Mouse (Mus musculus) forebrain, embryonic 10.5 days (tissue): ENCODE results near the gene Crygn. TPM values are rescaled to one million over a fixed set of nuclear protein-coding genes. Genes with fewer than 3 reads are reported as not detected.

ENCODE experiments used
- DNase-seq: peaks from one replicate; pipeline ENCODE4 v3.0.0-alpha.2; 2017; ENCODE audit warnings: low spot score; ENCODE audit errors: extremely low spot score
- H3K27ac ChIP-seq: fragments of 300-500 bp; sonication (generic); 2 replicates; pipeline ENCODE4 v1.5.1; 2016; ENCODE audit warnings: mild to moderate bottlenecking
- H3K27me3 ChIP-seq: fragments of 300-500 bp; sonication (generic); 2 replicates; pipeline ENCODE4 v1.6.1; 2016; ENCODE audit warnings: mild to moderate bottlenecking; ENCODE audit not compliant: poor library complexity, severe bottlenecking
- H3K36me3 ChIP-seq: fragments of 300-500 bp; sonication (generic); replicated peaks from 2 replicates; pipeline ENCODE4 v1.6.1; 2016; ENCODE audit warnings: mild to moderate bottlenecking, moderate library complexity
- H3K4me1 ChIP-seq: fragments of 300-500 bp; sonication (generic); 2 replicates; pipeline ENCODE4 v1.6.1; 2016
- H3K4me3 ChIP-seq: fragments of 300-500 bp; sonication (generic); 2 replicates; pipeline ENCODE4 v1.5.1; 2016; ENCODE audit warnings: mild to moderate bottlenecking, moderate library complexity
- H3K9me3 ChIP-seq: fragments of 300-500 bp; sonication (generic); 2 replicates; pipeline ENCODE4 v1.6.1; 2016; ENCODE audit warnings: mild to moderate bottlenecking, moderate library complexity
- WGBS: fragments of 180-500 bp; shearing (Covaris S2); methylation state at CpG from one replicate; pipeline ENCODE4 v1.1.7; 2016; 5-methylcytosine and 5-hydroxymethylcytosine counted together
- polyA plus RNA-seq: library from polyadenylated mRNA; unstranded; fragments of >200 nt; fragmentation: Nextera tagmentation; extraction: Ambion mirVana; gene quantifications from 2 replicates; pipeline ENCODE4 v1.2.1, GENCODE M21; 2016

Crygn gene
- polyA plus RNA-seq, 1 experiment from 2014 or later: 0.72 TPM

GRCm38 (mm10) chr5:24739141-24739753, 18.6 kb downstream of the Crygn start:
- Histone ChIP-seq H3K36me3 (no peaks in the 10 kb centered on the region), H3K4me1 (peaks cover 20% of the 10 kb centered on the region), H3K9me3 (no peaks in the 10 kb centered on the region), H3K4me3 (no peak overlapping the region), H3K27me3 (no peaks in the 10 kb centered on the region), H3K27ac (peak overlapping the region; percentile 56)
- no peak for DNase-seq
- 68% methylated on average over 15 of the region's 15 CpGs for WGBS

GRCm38 (mm10) chr5:24738517-24738916, 19.3 kb downstream of the Crygn start:
- 89% methylated on average over 1 of the region's 1 CpGs for WGBS
- Histone ChIP-seq H3K27me3 (no peaks in the 10 kb centered on the region), H3K4me1 (peaks cover 27% of the 10 kb centered on the region), H3K4me3 (no peak overlapping the region), H3K9me3 (no peaks in the 10 kb centered on the region), H3K36me3 (no peaks in the 10 kb centered on the region), H3K27ac (no peak overlapping the region)
- no peak for DNase-seq

- no peak overlapping the region for H3K27ac ChIP-seq
- DNase-seq: no peak
These were observed 20.2 kb downstream of the Crygn start for GRCm38 (mm10) chr5:24737595-24737994.

GRCm38 (mm10) chr5:24733771-24734426, 23.9 kb downstream of the Crygn start:
- Histone ChIP-seq H3K27ac (peak overlapping the region; percentile 82), H3K36me3 (no peaks in the 10 kb centered on the region)
- 65% methylated on average over 7 of the region's 7 CpGs for WGBS

More at GRCm38 (mm10) chr5:24737595-24737994, 20.2 kb downstream of the Crygn start:
- 95% methylated on average over 10 of the region's 10 CpGs for WGBS
- Histone ChIP-seq H3K9me3 (no peaks in the 10 kb centered on the region), H3K36me3 (no peaks in the 10 kb centered on the region), H3K4me3 (no peak overlapping the region), H3K4me1 (peaks cover 36% of the 10 kb centered on the region), H3K27me3 (no peaks in the 10 kb centered on the region)

GRCm38 (mm10) chr5:24733134-24733533, 24.7 kb downstream of the Crygn start:
- H3K9me3 ChIP-seq: no peaks in the 10 kb centered on the region
- H3K27me3 ChIP-seq: peaks cover 42% of the 10 kb centered on the region
- no peaks in the 10 kb centered on the region; the same call in 1 of the 2 replicates for H3K36me3 ChIP-seq
- peaks cover 55% of the 10 kb centered on the region for H3K4me1 ChIP-seq
- H3K27ac ChIP-seq: peak overlapping the region; percentile 82
- H3K4me3 ChIP-seq: peak overlapping the region; percentile 18; the same call in 1 of the 2 replicates
- peak; percentile 80 for DNase-seq
- WGBS: 2% methylated on average over 8 of the region's 8 CpGs

More at GRCm38 (mm10) chr5:24733771-24734426, 23.9 kb downstream of the Crygn start:
- peaks cover 36% of the 10 kb centered on the region for H3K27me3 ChIP-seq
- H3K4me1 ChIP-seq: peaks cover 55% of the 10 kb centered on the region
- H3K9me3 ChIP-seq: no peaks in the 10 kb centered on the region
- no peak overlapping the region for H3K4me3 ChIP-seq
- DNase-seq: no peak

- H3K4me1 ChIP-seq: peaks cover 55% of the 10 kb centered on the region
- H3K4me3 ChIP-seq: peak overlapping the region; percentile 66
- H3K36me3 ChIP-seq: peaks cover 4% of the 10 kb centered on the region
- H3K27me3 ChIP-seq: peaks cover 43% of the 10 kb centered on the region
- H3K27ac ChIP-seq: peak overlapping the region; percentile 89
- H3K9me3 ChIP-seq: no peaks in the 10 kb centered on the region
- WGBS: under 1% methylated on average over 15 of the region's 15 CpGs
- peak; percentile 40 for DNase-seq
These were observed 26.8 kb downstream of the Crygn start for GRCm38 (mm10) chr5:24730986-24731385.

- H3K36me3 ChIP-seq: peaks cover 6% of the 10 kb centered on the region
- peaks cover 59% of the 10 kb centered on the region for H3K4me1 ChIP-seq
- DNase-seq: peak; percentile 56
- peak within 1 kb of the TSS; percentile 89 for H3K27ac ChIP-seq
- WGBS: under 1% methylated on average over 23 of the region's 23 CpGs
- peaks cover 43% of the 10 kb centered on the region for H3K27me3 ChIP-seq
- H3K4me3 ChIP-seq: peak within 1 kb of the TSS; percentile 66
- H3K9me3 ChIP-seq: no peaks in the 10 kb centered on the region
These were observed 27.3 kb downstream of the Crygn start, which contains the start of gene Wdr86 for GRCm38 (mm10) chr5:24730488-24730871. Wdr86 (minus strand) TSS chr5:24730727.

GRCm38 (mm10) chr5:24729797-24730487, 27.9 kb downstream of the Crygn start:
- H3K9me3 ChIP-seq: no peaks in the 10 kb centered on the region
- peak; percentile 41 for DNase-seq
- H3K36me3 ChIP-seq: peaks cover 8% of the 10 kb centered on the region
- peak overlapping the region; percentile 89 for H3K27ac ChIP-seq
- WGBS: 1% methylated on average over 49 of the region's 49 CpGs
- H3K4me1 ChIP-seq: peaks cover 61% of the 10 kb centered on the region
- peaks cover 43% of the 10 kb centered on the region for H3K27me3 ChIP-seq
- H3K4me3 ChIP-seq: peak overlapping the region; percentile 66

GRCm38 (mm10) chr5:24726901-24727836, 30.6 kb downstream of the Crygn start:
- Histone ChIP-seq H3K9me3 (no peaks in the 10 kb centered on the region), H3K36me3 (peaks cover 14% of the 10 kb centered on the region), H3K27ac (no peak overlapping the region), H3K4me1 (peaks cover 51% of the 10 kb centered on the region), H3K27me3 (peaks cover 40% of the 10 kb centered on the region), H3K4me3 (no peak overlapping the region)
- WGBS: 79% methylated on average over 12 of the region's 12 CpGs
- DNase-seq: no peak

GRCm38 (mm10) chr5:24725897-24726296, 31.9 kb downstream of the Crygn start:
- peaks cover 25% of the 10 kb centered on the region for H3K36me3 ChIP-seq
- DNase-seq: no peak

GRCm38 (mm10) chr5:24724805-24725204, 33.0 kb downstream of the Crygn start:
- H3K4me1 ChIP-seq: peaks cover 27% of the 10 kb centered on the region
- no peak for DNase-seq
- peaks cover 16% of the 10 kb centered on the region for H3K27me3 ChIP-seq
- H3K27ac ChIP-seq: peak overlapping the region; percentile 42
- H3K36me3 ChIP-seq: peaks cover 31% of the 10 kb centered on the region
- no peaks in the 10 kb centered on the region for H3K9me3 ChIP-seq
- no peak overlapping the region for H3K4me3 ChIP-seq
- WGBS: 74% methylated on average over 5 of the region's 5 CpGs

More at GRCm38 (mm10) chr5:24725897-24726296, 31.9 kb downstream of the Crygn start:
- H3K27me3 ChIP-seq: peaks cover 27% of the 10 kb centered on the region
- H3K4me1 ChIP-seq: peaks cover 38% of the 10 kb centered on the region
- WGBS: 79% methylated on average over 6 of the region's 6 CpGs
- no peak overlapping the region for H3K4me3 ChIP-seq
- 0 out of 2 replicates have a peak overlapping the region, but pooled peaks have one; percentile 3 for H3K27ac ChIP-seq
- H3K9me3 ChIP-seq: no peaks in the 10 kb centered on the region

GRCm38 (mm10) chr5:24724270-24724634, 33.6 kb downstream of the Crygn start:
- H3K27ac ChIP-seq: peak overlapping the region; percentile 42
- peaks cover 11% of the 10 kb centered on the region for H3K27me3 ChIP-seq
- WGBS: 88% methylated on average over 5 of the region's 5 CpGs

More at GRCm38 (mm10) chr5:24724270-24724634, 33.6 kb downstream of the Crygn start:
- DNase-seq: no peak
- Histone ChIP-seq H3K4me1 (peaks cover 22% of the 10 kb centered on the region), H3K9me3 (no peaks in the 10 kb centered on the region), H3K4me3 (no peak overlapping the region), H3K36me3 (peaks cover 36% of the 10 kb centered on the region)
